Mouse (Mus musculus): ENCODE results near the gene Psmd11. TPM values are rescaled to one million over a fixed set of nuclear protein-coding genes. Genes with fewer than 3 reads are reported as not detected.
"Not testable (repeated sequence)": the region's sequence is repeated elsewhere in the genome, so short reads cannot be mapped to it uniquely, and the experiment has no call there.

Gene Psmd11
- polyA plus RNA-seq, 1 experiment from 2014 or later = 321 TPM

GRCm38 (mm10) chr11:80407878-80408277 lies 20.5 kb upstream of the Psmd11 start:
- not testable (repeated sequence) for H3K27ac ChIP-seq; ATAC-seq; H3K4me2 ChIP-seq (replicated peaks); H3K27me3 ChIP-seq; H3K9ac ChIP-seq (replicated peaks); H3K4me1 ChIP-seq (replicated peaks); H3K9me3 ChIP-seq; H3K4me3 ChIP-seq (replicated peaks)
- peaks cover 57% of the 10 kb centered on the region for H3K36me3 ChIP-seq
- 97% methylated on average over 6 of the region's 6 CpGs for WGBS

- Histone ChIP-seq H3K27ac (no peak overlapping the region), H3K4me1 (replicated peaks) (no peaks in the 10 kb centered on the region), H3K9me3 (no peaks in the 10 kb centered on the region), H3K9ac (replicated peaks) (no peak overlapping the region), H3K27me3 (no peaks in the 10 kb centered on the region), H3K4me2 (replicated peaks) (no peak overlapping the region), H3K4me3 (replicated peaks) (no peak overlapping the region), H3K36me3 (peaks cover 58% of the 10 kb centered on the region)
- ATAC-seq = no peak
- WGBS = 91% methylated on average over 2 of the region's 2 CpGs
Observed at GRCm38 (mm10) chr11:80410377-80410776, 18.0 kb upstream of the Psmd11 start.

- Histone ChIP-seq H3K27ac (no peak overlapping the region), H3K36me3 (peaks cover 29% of the 10 kb centered on the region), H3K9me3 (peaks cover 5% of the 10 kb centered on the region; the same call in 1 of the 2 replicates), H3K4me2 (replicated peaks) (no peak overlapping the region), H3K4me1 (replicated peaks) (no peaks in the 10 kb centered on the region), H3K4me3 (replicated peaks) (no peak overlapping the region), H3K27me3 (no peaks in the 10 kb centered on the region), H3K9ac (replicated peaks) (no peak overlapping the region)
- 94% methylated on average over 5 of the region's 5 CpGs for WGBS
- no peak for ATAC-seq
Observed at GRCm38 (mm10) chr11:80417085-80417484, 11.3 kb upstream of the Psmd11 start.

- Histone ChIP-seq H3K36me3 (peaks cover 22% of the 10 kb centered on the region), H3K27ac (no peak overlapping the region), H3K4me2 (replicated peaks) (no peak overlapping the region), H3K4me3 (replicated peaks) (no peak overlapping the region), H3K27me3 (no peaks in the 10 kb centered on the region), H3K9me3 (peaks cover 5% of the 10 kb centered on the region; the same call in 1 of the 2 replicates), H3K9ac (replicated peaks) (no peak overlapping the region), H3K4me1 (replicated peaks) (no peaks in the 10 kb centered on the region)
- WGBS = 89% methylated on average over 1 of the region's 1 CpGs
- no peak for ATAC-seq
Observed at GRCm38 (mm10) chr11:80419743-80420142, 8.7 kb upstream of the Psmd11 start.

GRCm38 (mm10) chr11:80420202-80420984 lies 8.0 kb upstream of the Psmd11 start:
- Histone ChIP-seq H3K9ac (replicated peaks) (no peak overlapping the region), H3K4me3 (replicated peaks) (no peak overlapping the region), H3K4me1 (replicated peaks) (no peaks in the 10 kb centered on the region), H3K36me3 (peaks cover 16% of the 10 kb centered on the region), H3K9me3 (peaks cover 5% of the 10 kb centered on the region; the same call in 1 of the 2 replicates), H3K27ac (no peak overlapping the region), H3K4me2 (replicated peaks) (no peak overlapping the region), H3K27me3 (no peaks in the 10 kb centered on the region)
- 68% methylated on average over 2 of the region's 2 CpGs for WGBS
- no peak for ATAC-seq

GRCm38 (mm10) chr11:80421421-80422047 lies 6.9 kb upstream of the Psmd11 start:
- H3K4me2 ChIP-seq (replicated peaks) = no peak overlapping the region
- no peaks in the 10 kb centered on the region for H3K27me3 ChIP-seq
- H3K4me3 ChIP-seq (replicated peaks) = no peak overlapping the region
- no peak overlapping the region for H3K27ac ChIP-seq
- H3K4me1 ChIP-seq (replicated peaks) = no peaks in the 10 kb centered on the region
- no peak for ATAC-seq
- peaks cover 5% of the 10 kb centered on the region; the same call in 1 of the 2 replicates for H3K9me3 ChIP-seq
- no peak overlapping the region for H3K9ac ChIP-seq (replicated peaks)
- 88% methylated on average over 7 of the region's 7 CpGs for WGBS
- peaks cover 9% of the 10 kb centered on the region for H3K36me3 ChIP-seq

GRCm38 (mm10) chr11:80424691-80425090 lies 3.7 kb upstream of the Psmd11 start:
- ATAC-seq = no peak
- no peaks in the 10 kb centered on the region for H3K9me3 ChIP-seq
- no peak overlapping the region for H3K27ac ChIP-seq
- WGBS = 82% methylated on average over 2 of the region's 2 CpGs
- no peaks in the 10 kb centered on the region for H3K27me3 ChIP-seq
- H3K4me2 ChIP-seq (replicated peaks) = no peak overlapping the region
- H3K9ac ChIP-seq (replicated peaks) = no peak overlapping the region
- no peaks in the 10 kb centered on the region for H3K36me3 ChIP-seq
- H3K4me1 ChIP-seq (replicated peaks) = peaks cover 10% of the 10 kb centered on the region
- no peak overlapping the region for H3K4me3 ChIP-seq (replicated peaks)

- Histone ChIP-seq H3K4me1 (replicated peaks) (peaks cover 14% of the 10 kb centered on the region), H3K27me3 (no peaks in the 10 kb centered on the region), H3K4me2 (replicated peaks) (no peak overlapping the region), H3K36me3 (no peaks in the 10 kb centered on the region), H3K9me3 (no peaks in the 10 kb centered on the region), H3K9ac (replicated peaks) (no peak overlapping the region), H3K4me3 (replicated peaks) (no peak overlapping the region), H3K27ac (no peak overlapping the region)
- ATAC-seq = no peak
- WGBS = 65% methylated on average over 5 of the region's 5 CpGs
Observed at GRCm38 (mm10) chr11:80425247-80425778, 3.1 kb upstream of the Psmd11 start.

- H3K27ac ChIP-seq; H3K9me3 ChIP-seq; ATAC-seq; H3K9ac ChIP-seq (replicated peaks); H3K27me3 ChIP-seq; H3K36me3 ChIP-seq; H3K4me2 ChIP-seq (replicated peaks); H3K4me3 ChIP-seq (replicated peaks): not testable (repeated sequence)
- 82% methylated on average over 16 of the region's 16 CpGs for WGBS
- H3K4me1 ChIP-seq (replicated peaks) = peaks cover 14% of the 10 kb centered on the region
Observed at GRCm38 (mm10) chr11:80426029-80426813, 2.2 kb upstream of the Psmd11 start.

- no peak for ATAC-seq
- under 1% methylated on average over 37 of the region's 37 CpGs for WGBS
- H3K4me2 ChIP-seq (replicated peaks) = peak overlapping the region; percentile 92
- peaks cover 14% of the 10 kb centered on the region for H3K4me1 ChIP-seq (replicated peaks)
- no peaks in the 10 kb centered on the region for H3K9me3 ChIP-seq
- H3K9ac ChIP-seq (replicated peaks) = peak overlapping the region; percentile 93
- peak overlapping the region; percentile 93 for H3K4me3 ChIP-seq (replicated peaks)
- H3K27ac ChIP-seq = peak overlapping the region; percentile 90
- H3K27me3 ChIP-seq = no peaks in the 10 kb centered on the region
- peaks cover 21% of the 10 kb centered on the region for H3K36me3 ChIP-seq
Observed at GRCm38 (mm10) chr11:80429009-80429475, 627 bp downstream of the Psmd11 start.

GRCm38 (mm10) chr11:80429500-80430166 lies 1.2 kb downstream of the Psmd11 start:
- 65% methylated on average over 14 of the region's 14 CpGs for WGBS
- Histone ChIP-seq H3K27ac (no peak overlapping the region), H3K4me1 (replicated peaks) (peaks cover 14% of the 10 kb centered on the region), H3K9me3 (no peaks in the 10 kb centered on the region), H3K9ac (replicated peaks) (peak overlapping the region; percentile 93), H3K27me3 (no peaks in the 10 kb centered on the region), H3K4me3 (replicated peaks) (peak overlapping the region; percentile 93), H3K36me3 (peaks cover 24% of the 10 kb centered on the region), H3K4me2 (replicated peaks) (peak overlapping the region; percentile 92)
- no peak for ATAC-seq
